Mouse (Mus musculus) C2C12 (cell line): ENCODE data around the gene Ppm1j.

Experiments
- CEBPB ChIP-seq: IDR thresholded peaks from one replicate; pipeline ENCODE4 v1.6.1; 2011; ENCODE audit warnings: low read depth, mild to moderate bottlenecking, control low read depth, moderate library complexity
- CTCF ChIP-seq: IDR thresholded peaks from one replicate; pipeline ENCODE4 v1.5.1; 2011; ENCODE audit not compliant: control insufficient read depth, insufficient read depth, insufficient read length
- FOSL1 ChIP-seq: IDR thresholded peaks from one replicate; pipeline ENCODE4 v1.8.0; 2011; ENCODE audit warnings: mild to moderate bottlenecking, low read length; ENCODE audit not compliant: poor library complexity, insufficient read depth, severe bottlenecking
- MAX ChIP-seq: IDR thresholded peaks from one replicate; pipeline ENCODE4 v1.6.1; 2011; ENCODE audit warnings: mild to moderate bottlenecking, control low read depth
- MYOD1 ChIP-seq: IDR thresholded peaks from one replicate; pipeline ENCODE4 v1.6.1; 2011; ENCODE audit warnings: low read depth; ENCODE audit not compliant: control insufficient read depth, insufficient read length
- MYOG ChIP-seq: IDR thresholded peaks from one replicate; pipeline ENCODE4 v1.6.1; 2011; ENCODE audit not compliant: control insufficient read depth, insufficient read length; ENCODE audit errors: extremely low read depth
- USF1 ChIP-seq: IDR thresholded peaks from one replicate; pipeline ENCODE4 v1.6.1; 2011; ENCODE audit warnings: low read depth, mild to moderate bottlenecking, control low read depth, moderate library complexity

- TF ChIP-seq CTCF (peak; percentile 83), CEBPB (no peak), MYOG (no peak), FOSL1 (no peak), MAX (no peak), MYOD1 (no peak), USF1 (peak; percentile 14)
Observed at GRCm38 (mm10) chr3:104788561-104789311, 7.9 kb downstream of the Ppm1j start.
